Mouse (Mus musculus): Measurements from ENCODE around the gene Grb14. TPM values are rescaled to one million over a fixed set of nuclear protein-coding genes. Genes with fewer than 3 reads are reported as not detected.
A peak's percentile ranks its signal among the peaks of the same experiment; 100 is the strongest.

Grb14 gene
- polyA plus RNA-seq, 1 experiment from 2014 or later: 65.6 TPM

- Histone ChIP-seq H3K4me1 (no peaks in the 10 kb centered on the region), H3K36me3 (peaks cover 10% of the 10 kb centered on the region; the same call in 1 of the 2 replicates), H3K27me3 (replicated peaks) (no peaks in the 10 kb centered on the region), H3K27ac (replicated peaks) (no peak overlapping the region), H3K4me3 (no peak overlapping the region), H3K9ac (no peak overlapping the region), H3K9me3 (no peaks in the 10 kb centered on the region), H3K4me2 (no peak overlapping the region)
- no peak for ATAC-seq (ENCODE audit: extremely low read depth, insufficient number of reproducible peaks, low FRiP score, low TSS enrichment)
- whole genome bisulfite sequencing: 60% methylated on average over 2 of the region's 2 CpGs
Observed at GRCm38 (mm10) chr2:64949210-64949609, 75.6 kb downstream of the Grb14 start.

GRCm38 (mm10) chr2:64948418-64949169, 76.2 kb downstream of the Grb14 start:
- Histone ChIP-seq H3K4me2 (no peak overlapping the region), H3K9me3 (no peaks in the 10 kb centered on the region), H3K36me3 (peaks cover 9% of the 10 kb centered on the region; the same call in 1 of the 2 replicates), H3K27ac (replicated peaks) (no peak overlapping the region), H3K27me3 (replicated peaks) (no peaks in the 10 kb centered on the region), H3K4me1 (no peaks in the 10 kb centered on the region), H3K4me3 (no peak overlapping the region), H3K9ac (no peak overlapping the region)
- ATAC-seq (ENCODE audit: extremely low read depth, insufficient number of reproducible peaks, low FRiP score, low TSS enrichment): no peak
- WGBS: 81% methylated on average over 12 of the region's 12 CpGs

- no peak overlapping the region for H3K4me2 ChIP-seq
- H3K27me3 ChIP-seq (replicated peaks): no peaks in the 10 kb centered on the region
- H3K9ac ChIP-seq: no peak overlapping the region
- ATAC-seq (ENCODE audit: extremely low read depth, insufficient number of reproducible peaks, low FRiP score, low TSS enrichment): no peak
- no peak overlapping the region for H3K27ac ChIP-seq (replicated peaks)
- H3K4me3 ChIP-seq: no peak overlapping the region
- H3K36me3 ChIP-seq: 0 out of 2 replicates have a peak, but pooled peaks cover 4% of the 10 kb centered on the region
- H3K4me1 ChIP-seq: no peaks in the 10 kb centered on the region
- H3K9me3 ChIP-seq: no peaks in the 10 kb centered on the region
- WGBS: 67% methylated on average over 3 of the region's 3 CpGs
Observed at GRCm38 (mm10) chr2:64947484-64947883, 77.3 kb downstream of the Grb14 start.

DNA sequence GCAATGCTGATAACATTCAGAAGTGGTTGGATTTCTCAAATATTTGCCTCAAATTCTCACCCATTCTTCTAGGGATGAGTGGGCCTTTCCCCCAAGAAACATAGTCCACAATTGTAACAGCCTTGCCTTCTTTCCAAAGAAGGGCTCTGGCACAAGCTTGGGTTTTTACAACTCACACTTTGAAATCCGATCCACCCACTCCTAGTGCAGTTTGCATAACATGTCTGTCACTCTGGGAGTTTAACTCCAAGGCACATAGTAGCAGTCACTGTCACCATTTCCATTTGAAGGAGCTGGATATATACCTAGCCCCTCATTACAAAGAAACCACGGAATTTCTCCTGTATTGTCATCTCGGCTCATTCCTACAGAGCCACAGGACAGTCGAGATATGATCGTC, 103.9 kb downstream of the Grb14 start:
- H3K9ac ChIP-seq: no peak overlapping the region
- H3K27me3 ChIP-seq (replicated peaks): no peaks in the 10 kb centered on the region
- ATAC-seq (ENCODE audit: extremely low read depth, insufficient number of reproducible peaks, low FRiP score, low TSS enrichment): no peak
- peaks cover 17% of the 10 kb centered on the region for H3K4me1 ChIP-seq
- H3K27ac ChIP-seq (replicated peaks): no peak overlapping the region
- no peak overlapping the region for H3K4me3 ChIP-seq
- peaks cover 5% of the 10 kb centered on the region for H3K36me3 ChIP-seq
- H3K9me3 ChIP-seq: no peaks in the 10 kb centered on the region
- no peak overlapping the region for H3K4me2 ChIP-seq
- WGBS: 24% methylated on average over 5 of the region's 5 CpGs

- peaks cover 7% of the 10 kb centered on the region for H3K4me1 ChIP-seq
- peaks cover 8% of the 10 kb centered on the region for H3K36me3 ChIP-seq
- H3K27me3 ChIP-seq (replicated peaks): no peaks in the 10 kb centered on the region
- no peak overlapping the region for H3K9ac ChIP-seq
- H3K27ac ChIP-seq (replicated peaks): no peak overlapping the region
- H3K4me2 ChIP-seq: no peak overlapping the region
- WGBS: 55% methylated on average over 6 of the region's 6 CpGs
- no peak for ATAC-seq (ENCODE audit: extremely low read depth, insufficient number of reproducible peaks, low FRiP score, low TSS enrichment)
- no peak overlapping the region for H3K4me3 ChIP-seq
- no peaks in the 10 kb centered on the region for H3K9me3 ChIP-seq
Observed at GRCm38 (mm10) chr2:64915448-64915847, 109.3 kb downstream of the Grb14 start.

GRCm38 (mm10) chr2:64904877-64905276, 119.9 kb downstream of the Grb14 start:
- 74% methylated on average over 5 of the region's 5 CpGs for WGBS
- no peaks in the 10 kb centered on the region for H3K4me1 ChIP-seq
- no peak overlapping the region for H3K4me3 ChIP-seq
- H3K9me3 ChIP-seq: no peaks in the 10 kb centered on the region
- no peaks in the 10 kb centered on the region for H3K27me3 ChIP-seq (replicated peaks)
- no peaks in the 10 kb centered on the region for H3K36me3 ChIP-seq
- no peak overlapping the region for H3K9ac ChIP-seq
- H3K27ac ChIP-seq (replicated peaks): no peak overlapping the region
- no peak for ATAC-seq (ENCODE audit: extremely low read depth, insufficient number of reproducible peaks, low FRiP score, low TSS enrichment)
- H3K4me2 ChIP-seq: no peak overlapping the region

DNA sequence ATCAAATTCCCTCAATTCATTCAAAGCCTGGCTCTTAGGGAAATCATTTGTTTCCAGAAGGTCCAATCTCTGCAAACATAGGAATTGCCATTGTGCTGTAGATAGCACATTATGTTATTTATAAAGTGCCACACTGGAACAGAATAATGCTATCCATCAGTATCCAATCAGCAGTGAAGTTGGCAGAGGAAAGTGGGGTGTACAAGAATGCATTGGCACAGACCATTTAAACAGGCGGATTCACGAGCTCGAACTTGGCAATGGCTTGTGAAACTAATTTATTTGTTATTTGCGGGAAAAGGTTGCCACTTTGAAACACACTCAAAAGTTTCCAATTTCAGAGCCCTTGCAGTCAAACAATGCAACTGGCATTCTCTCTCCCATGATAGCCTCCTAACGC, 126.9 kb downstream of the Grb14 start:
- Histone ChIP-seq H3K4me1 (no peaks in the 10 kb centered on the region), H3K4me2 (no peak overlapping the region), H3K36me3 (no peaks in the 10 kb centered on the region), H3K9me3 (no peaks in the 10 kb centered on the region), H3K9ac (no peak overlapping the region), H3K27ac (replicated peaks) (no peak overlapping the region), H3K27me3 (replicated peaks) (no peaks in the 10 kb centered on the region), H3K4me3 (no peak overlapping the region)
- no peak for ATAC-seq (ENCODE audit: extremely low read depth, insufficient number of reproducible peaks, low FRiP score, low TSS enrichment)
- 81% methylated on average over 5 of the region's 5 CpGs for WGBS

GRCm38 (mm10) chr2:64893233-64893632, 131.6 kb downstream of the Grb14 start:
- no peak overlapping the region for H3K9ac ChIP-seq
- no peaks in the 10 kb centered on the region for H3K36me3 ChIP-seq
- H3K4me3 ChIP-seq: no peak overlapping the region
- WGBS: 46% methylated on average over 7 of the region's 7 CpGs
- no peak overlapping the region for H3K27ac ChIP-seq (replicated peaks)
- no peaks in the 10 kb centered on the region for H3K9me3 ChIP-seq
- no peaks in the 10 kb centered on the region for H3K4me1 ChIP-seq
- ATAC-seq (ENCODE audit: extremely low read depth, insufficient number of reproducible peaks, low FRiP score, low TSS enrichment): no peak
- no peak overlapping the region for H3K4me2 ChIP-seq
- H3K27me3 ChIP-seq (replicated peaks): no peaks in the 10 kb centered on the region

- no peak overlapping the region for H3K9ac ChIP-seq
- no peak overlapping the region for H3K27ac ChIP-seq (replicated peaks)
- no peaks in the 10 kb centered on the region for H3K9me3 ChIP-seq
- WGBS: 19% methylated on average over 6 of the region's 6 CpGs
- H3K4me2 ChIP-seq: peak overlapping the region; percentile 47
- H3K4me3 ChIP-seq: no peak overlapping the region
- no peaks in the 10 kb centered on the region for H3K36me3 ChIP-seq
- no peak for ATAC-seq (ENCODE audit: extremely low read depth, insufficient number of reproducible peaks, low FRiP score, low TSS enrichment)
- H3K4me1 ChIP-seq: peaks cover 23% of the 10 kb centered on the region
- no peaks in the 10 kb centered on the region for H3K27me3 ChIP-seq (replicated peaks)
Observed at GRCm38 (mm10) chr2:64887098-64887757, 137.6 kb downstream of the Grb14 start.

DNA sequence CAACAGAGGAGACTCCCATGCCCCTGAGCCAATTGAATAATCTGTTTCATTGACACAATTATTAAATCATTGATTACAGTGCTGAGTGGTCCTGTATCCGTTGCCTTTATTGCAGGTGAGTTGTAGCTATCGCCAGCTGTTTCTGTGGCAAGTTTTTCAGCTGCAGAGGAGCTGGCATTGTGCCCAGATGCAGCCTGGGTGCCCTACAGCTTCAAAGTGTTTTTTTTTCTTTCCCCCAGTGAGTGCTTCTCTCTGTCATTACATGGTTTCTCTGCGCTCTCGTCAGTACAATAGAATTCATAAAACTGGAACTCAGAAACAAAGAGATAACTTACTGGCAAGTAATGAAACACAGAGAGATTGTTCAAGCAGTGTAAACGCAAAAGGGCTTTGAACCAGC, 139.1 kb downstream of the Grb14 start:
- H3K27ac ChIP-seq (replicated peaks): no peak overlapping the region
- WGBS: 33% methylated on average over 5 of the region's 5 CpGs
- no peak overlapping the region for H3K4me3 ChIP-seq
- H3K9me3 ChIP-seq: no peaks in the 10 kb centered on the region
- H3K4me1 ChIP-seq: peaks cover 23% of the 10 kb centered on the region
- no peaks in the 10 kb centered on the region for H3K27me3 ChIP-seq (replicated peaks)
- no peak for ATAC-seq (ENCODE audit: extremely low read depth, insufficient number of reproducible peaks, low FRiP score, low TSS enrichment)
- H3K4me2 ChIP-seq: no peak overlapping the region
- no peaks in the 10 kb centered on the region for H3K36me3 ChIP-seq
- no peak overlapping the region for H3K9ac ChIP-seq

DNA sequence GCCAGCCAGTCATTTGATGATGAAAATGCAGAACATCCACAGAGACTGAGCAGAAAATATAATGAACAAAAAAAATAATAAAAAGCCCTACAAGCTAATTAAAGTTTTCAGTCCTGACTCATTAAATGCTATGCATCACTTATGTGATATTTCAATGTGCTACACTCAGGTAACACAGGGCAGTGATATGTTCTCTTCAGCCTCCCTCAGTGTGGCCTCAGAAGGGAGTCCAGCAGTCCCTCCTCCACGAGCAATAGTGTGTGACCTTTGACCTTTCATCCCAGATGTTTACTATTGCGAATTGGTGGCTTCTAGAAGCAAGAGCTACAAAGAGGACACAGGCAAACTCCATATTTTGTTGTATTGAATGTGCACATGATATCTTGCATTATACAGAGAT, 146.5 kb downstream of the Grb14 start:
- no peak for ATAC-seq (ENCODE audit: extremely low read depth, insufficient number of reproducible peaks, low FRiP score, low TSS enrichment)
- Histone ChIP-seq H3K9me3 (no peaks in the 10 kb centered on the region), H3K27ac (replicated peaks) (no peak overlapping the region), H3K4me1 (0 out of 2 replicates have a peak, but pooled peaks cover 6% of the 10 kb centered on the region), H3K27me3 (replicated peaks) (no peaks in the 10 kb centered on the region), H3K4me3 (no peak overlapping the region), H3K4me2 (no peak overlapping the region), H3K9ac (no peak overlapping the region), H3K36me3 (no peaks in the 10 kb centered on the region)
- WGBS: 37% methylated on average over 2 of the region's 2 CpGs

All from heart, embryonic 13.5 days (tissue).